ENCODE assay signal across 8 mouse cellular contexts in genomic region chr10:88727128-88727527, GRCm38 (mm10). TPM values are rescaled to one million over a fixed set of nuclear protein-coding genes. Genes with fewer than 3 reads are reported as not detected.
DNase-seq lines count a peak whose midpoint lies in the region; ATAC-seq lines count a peak whose summit lies in the region.

No protein-coding gene starts in this region.

- no peak overlapping the region for H3K4me2 ChIP-seq in forebrain, embryonic 14.5 days (ENCODE audit: low read length)
- no peak overlapping the region for H3K4me2 ChIP-seq in forebrain, embryonic 16.5 days (ENCODE audit: low read length)
- H3K4me2 ChIP-seq in embryonic facial prominence, embryonic 11.5 days (ENCODE audit: low read depth, low read length) = no peak overlapping the region

- no peak overlapping the region for H3K9ac ChIP-seq in forebrain, embryonic 14.5 days (ENCODE audit: low read length)
- H3K9ac ChIP-seq in forebrain, embryonic 16.5 days (replicated peaks; ENCODE audit: low read depth, low read length) = no peak overlapping the region
- H3K9ac ChIP-seq in embryonic facial prominence, embryonic 11.5 days (replicated peaks; ENCODE audit: low read length) = no peak overlapping the region

- H3K4me1 ChIP-seq in forebrain, embryonic 14.5 days (ENCODE audit: control insufficient read depth, insufficient read depth, low read length) = peaks cover 3% of the 10 kb centered on the region
- peaks cover 6% of the 10 kb centered on the region for H3K4me1 ChIP-seq in forebrain, embryonic 16.5 days (replicated peaks; ENCODE audit: control insufficient read depth, insufficient read depth, low read length)
- no peaks in the 10 kb centered on the region for H3K4me1 ChIP-seq in embryonic facial prominence, embryonic 11.5 days (ENCODE audit: control insufficient read depth, insufficient read depth, low read length)

- no peaks in the 10 kb centered on the region for H3K27me3 ChIP-seq in forebrain, embryonic 14.5 days (replicated peaks; ENCODE audit: control insufficient read depth, insufficient read depth, low read length)
- H3K27me3 ChIP-seq in forebrain, embryonic 16.5 days (replicated peaks; ENCODE audit: control insufficient read depth, insufficient read depth, low read length) = no peaks in the 10 kb centered on the region; the same call in 1 of the 2 replicates
- H3K27me3 ChIP-seq in embryonic facial prominence, embryonic 11.5 days (ENCODE audit: control insufficient read depth, insufficient read depth, low read length) = no peaks in the 10 kb centered on the region

- no peak overlapping the region for H3K27ac ChIP-seq in forebrain, embryonic 14.5 days (ENCODE audit: low read depth, low read length)
- H3K27ac ChIP-seq in forebrain, embryonic 16.5 days (ENCODE audit: low read length) = no peak overlapping the region
- H3K27ac ChIP-seq in embryonic facial prominence, embryonic 11.5 days (replicated peaks; ENCODE audit: low read depth, low read length) = no peak overlapping the region

- WGBS in forebrain, embryonic 14.5 days = 76% methylated on average over 1 of the region's 1 CpGs
- 39% methylated on average over 1 of the region's 1 CpGs for WGBS in forebrain, embryonic 16.5 days
- 54% methylated on average over 1 of the region's 1 CpGs for WGBS in embryonic facial prominence, embryonic 11.5 days

- no peaks in the 10 kb centered on the region for H3K36me3 ChIP-seq in forebrain, embryonic 14.5 days (ENCODE audit: control insufficient read depth, insufficient read depth, low read length)
- no peaks in the 10 kb centered on the region for H3K36me3 ChIP-seq in forebrain, embryonic 16.5 days (ENCODE audit: control insufficient read depth, insufficient read depth)
- no peaks in the 10 kb centered on the region for H3K36me3 ChIP-seq in embryonic facial prominence, embryonic 11.5 days (replicated peaks; ENCODE audit: control insufficient read depth, insufficient read depth, low read depth, low read length)

- no peak for ATAC-seq in forebrain, embryonic 14.5 days
- no peak for ATAC-seq in forebrain, embryonic 16.5 days
- ATAC-seq in embryonic facial prominence, embryonic 11.5 days (replicated peaks; ENCODE audit: insufficient number of reproducible peaks, low FRiP score, low TSS enrichment, low read depth) = no peak
- ATAC-seq in monocyte, adult 5-6 weeks (replicated peaks; ENCODE audit: insufficient number of reproducible peaks, low FRiP score, low TSS enrichment, poor library complexity, severe bottlenecking) = no peak

- no peaks in the 10 kb centered on the region for H3K9me3 ChIP-seq in forebrain, embryonic 14.5 days (replicated peaks; ENCODE audit: control insufficient read depth, low read length)
- H3K9me3 ChIP-seq in forebrain, embryonic 16.5 days (ENCODE audit: control insufficient read depth, low read length) = no peaks in the 10 kb centered on the region
- no peaks in the 10 kb centered on the region for H3K9me3 ChIP-seq in embryonic facial prominence, embryonic 11.5 days (replicated peaks; ENCODE audit: control insufficient read depth, low read length)

- peak; percentile 61 for DNase-seq in forebrain, embryonic 14.5 days (ENCODE audit: low spot score)
- peak; percentile 9 to 63 for DNase-seq in spleen, postnatal 10 days (ENCODE audit: low spot score in 2 of 2)
- no peak for DNase-seq in spleen, adult 12 weeks (ENCODE audit: low spot score)
- DNase-seq in embryonic facial prominence, embryonic 11.5 days (ENCODE audit: low spot score) = peak; percentile 69
- DNase-seq in left cerebral cortex, adult 18-20 months (ENCODE audit: low spot score in 2 of 2) = peak; percentile 68
- DNase-seq in retina, adult 2 months (ENCODE audit: low read depth, low spot score) = peak; percentile 6

- no peak overlapping the region for H3K4me3 ChIP-seq in forebrain, embryonic 14.5 days (ENCODE audit: low read depth, low read length)
- H3K4me3 ChIP-seq in forebrain, embryonic 16.5 days (replicated peaks; ENCODE audit: low read length) = no peak overlapping the region
- H3K4me3 ChIP-seq in embryonic facial prominence, embryonic 11.5 days (ENCODE audit: low read depth, low read length) = no peak overlapping the region

RNA-seq across cellular contexts. Expression of gene Arl1, which starts 3.5 kb away (rescaled TPM):
- 155 and 177 TPM in 2 replicates for polyA plus RNA-seq in forebrain, embryonic 14.5 days (2014; fragmentation: Nextera tagmentation; extraction: Ambion mirVana)
- polyA plus RNA-seq in forebrain, embryonic 16.5 days (2015; fragmentation: Nextera tagmentation; extraction: Ambion mirVana) = 157 and 167 TPM in 2 replicates
- polyA plus RNA-seq in embryonic facial prominence, embryonic 11.5 days (2014; fragmentation: Nextera tagmentation; extraction: Ambion mirVana) = 192 and 196 TPM in 2 replicates
- 100 to 1,000 TPM; 143 to 144 TPM for total RNA-seq in left cerebral cortex, adult 18-20 months (2021)
- total RNA-seq in monocyte, adult 5-6 weeks (2017) = 94.4 to 130 TPM (median 120 TPM) in 3 replicates

RNA-seq across cellular contexts. Expression of gene Spic, which starts 42.3 kb away (rescaled TPM):
- polyA plus RNA-seq in forebrain, embryonic 14.5 days (2014; fragmentation: Nextera tagmentation; extraction: Ambion mirVana) = 0.16 and 0.25 TPM in 2 replicates
- polyA plus RNA-seq in forebrain, embryonic 16.5 days (2015; fragmentation: Nextera tagmentation; extraction: Ambion mirVana) = not detected in 2 replicates
- polyA plus RNA-seq in embryonic facial prominence, embryonic 11.5 days (2014; fragmentation: Nextera tagmentation; extraction: Ambion mirVana) = not detected in 2 replicates
- not detected for total RNA-seq in left cerebral cortex, adult 18-20 months (2021)
- total RNA-seq in monocyte, adult 5-6 weeks (2017) = 5.6 to 16.1 TPM (median 15.2 TPM) in 3 replicates
